ENCODE assay signal across 1 mouse cellular context in the genomic region with DNA sequence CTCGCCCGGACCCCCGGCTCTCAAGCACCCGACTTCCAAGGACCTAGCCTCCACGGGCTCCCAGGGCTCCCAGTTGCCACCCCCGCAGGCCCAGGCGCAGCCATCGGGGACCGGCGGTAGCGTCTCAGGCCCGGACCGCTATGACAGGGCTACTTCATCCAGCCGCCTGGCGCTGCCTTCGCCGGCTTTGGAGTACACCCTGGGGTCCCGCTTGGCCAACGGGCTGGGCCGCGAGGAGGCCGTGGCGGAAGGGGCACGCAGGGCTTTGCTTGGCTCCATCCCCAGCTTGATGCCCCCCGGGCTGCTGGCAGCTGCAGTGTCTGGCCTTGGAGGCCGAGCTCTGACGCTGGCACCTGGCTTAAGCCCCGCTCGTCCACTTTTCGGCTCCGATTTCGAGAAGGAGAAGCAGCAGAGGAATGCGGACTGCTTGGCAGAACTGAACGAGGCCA.
TF ChIP-seq lines count a peak whose summit lies in the region.

No protein-coding gene starts in this region.

TF ChIP-seq in C2C12, 6 proteins besides CTCF, POLR2A, EP300 and RAD21:
- no peak for TF ChIP-seq FOSL1 (IDR thresholded peaks at IDR 0.05; ENCODE audit: insufficient read depth, low read length, poor library complexity, severe bottlenecking)
- TF ChIP-seq MAX (IDR thresholded peaks at IDR 0.05), result no peak
- no peak for TF ChIP-seq MYOD1 (IDR thresholded peaks at IDR 0.05; ENCODE audit: control insufficient read depth, insufficient read length, low read depth)
- no peak for TF ChIP-seq CEBPB (IDR thresholded peaks at IDR 0.05; ENCODE audit: low read depth)
- no peak for TF ChIP-seq USF1 (IDR thresholded peaks at IDR 0.05; ENCODE audit: low read depth)
- TF ChIP-seq MYOG (IDR thresholded peaks at IDR 0.05; ENCODE audit: control insufficient read depth, extremely low read depth, insufficient read length), result no peak
